Mouse (Mus musculus) G1E (cell line): ENCODE measurements around the gene Fance. TPM values are rescaled to one million over a fixed set of nuclear protein-coding genes. Genes with fewer than 3 reads are reported as not detected.

Source experiments
- ATAC-seq: 2 replicates; pipeline ENCODE4 v1.8.0; 2016; ENCODE audit warnings: mild to moderate bottlenecking; ENCODE audit not compliant: insufficient number of reproducible peaks, poor library complexity, low FRiP score, severe bottlenecking; ENCODE audit errors: extremely low read depth
- DNase-seq: peaks from one replicate; pipeline ENCODE4 v3.0.0; 2012; ENCODE audit warnings: low spot score
- H3K27me3 ChIP-seq: 2 replicates; pipeline ENCODE4 v1.6.1; 2012; ENCODE audit warnings: mild to moderate bottlenecking, low read length, inconsistent platforms; ENCODE audit not compliant: insufficient read depth
- H3K36me3 ChIP-seq: replicated peaks from 2 replicates; pipeline ENCODE3; 2012; ENCODE audit warnings: mild to moderate bottlenecking, inconsistent platforms
- H3K4me1 ChIP-seq: 2 replicates; pipeline ENCODE4 v1.6.1; 2012; ENCODE audit warnings: low read depth, low read length, inconsistent platforms, mixed read lengths; ENCODE audit not compliant: insufficient read depth
- H3K4me3 ChIP-seq: 2 replicates; pipeline ENCODE4 v1.5.1; 2012; ENCODE audit warnings: low read depth, mild to moderate bottlenecking, inconsistent platforms, low read length, moderate library complexity, mixed read lengths
- H3K9me3 ChIP-seq: replicated peaks from 2 replicates; pipeline ENCODE4 v1.6.1; 2012; ENCODE audit warnings: inconsistent platforms
- CTCF ChIP-seq: IDR thresholded peaks from 2 replicates; pipeline ENCODE4 v1.5.1; 2012; ENCODE audit warnings: low read depth, low read length, inconsistent platforms, mixed read lengths
- GATA1 ChIP-seq: IDR thresholded peaks from 2 replicates; pipeline ENCODE4 v1.6.1; 2012; ENCODE audit warnings: borderline replicate concordance, low read length, inconsistent platforms, mixed read lengths
- GATA2 ChIP-seq: IDR thresholded peaks from 2 replicates; pipeline ENCODE4 v1.6.1; 2012; ENCODE audit warnings: low read depth, low read length, inconsistent platforms, borderline replicate concordance
- POLR2AphosphoS5 ChIP-seq: IDR thresholded peaks from 2 replicates; pipeline ENCODE4 v1.6.1; 2012; ENCODE audit warnings: low read depth, low read length, inconsistent platforms; ENCODE audit not compliant: insufficient replicate concordance
- TAL1 ChIP-seq: conservative IDR thresholded peaks from 2 replicates; pipeline ENCODE4 v1.6.1; 2012; ENCODE audit warnings: low read depth, low read length, inconsistent platforms, mixed read lengths
- polyA plus RNA-seq: library from polyadenylated mRNA; stranded (reverse); fragments of >175 nt; gene quantifications from 2 replicates; pipeline ENCODE4 v1.2.3, GENCODE M21; 2012
- total RNA-seq, 2 experiments: library from RNA; stranded (forward) in 1 of 2; stranded (reverse) in 1 of 2; fragments of 200-1000 nt in 1 of 2; fragments of >200 nt in 1 of 2; fragmentation: Nextera tagmentation in 1 of 2; gene quantifications; 2 replicates each; pipeline ENCODE4 v1.2.3; 2014 to 2017

The Fance gene
- total and polyA plus RNA-seq, 3 experiments, result 33.9 to 79.0 (median 50.1) TPM

DNA sequence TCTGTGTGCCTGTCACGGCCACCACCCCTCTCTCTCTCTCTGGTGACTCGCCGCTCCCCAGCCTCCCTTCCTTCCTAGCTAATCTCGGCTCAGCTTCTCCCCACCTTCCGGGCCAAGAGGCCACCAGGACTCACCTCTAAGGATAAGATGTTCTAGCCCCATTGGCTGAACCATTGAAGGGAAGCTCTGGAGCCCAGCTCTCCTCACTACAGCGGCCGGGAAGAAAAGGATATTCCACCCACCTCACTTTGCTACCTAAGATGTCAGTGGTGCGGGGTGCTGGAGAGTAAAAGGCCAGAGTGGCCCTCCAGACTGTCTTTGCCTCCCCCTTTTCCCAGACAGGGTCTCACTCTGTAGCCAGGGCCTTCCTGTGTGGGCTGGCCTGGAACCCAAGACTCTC lies 51.8 kb downstream of the Fance start, which contains the start of gene Tulp1:
Gene Tulp1 (minus strand): TSS at position 101 of the 400 bp plus-strand sequence.
- Histone ChIP-seq H3K4me1 (peaks cover 24% of the 10 kb centered on the region), H3K9me3 (no peaks in the 10 kb centered on the region), H3K36me3 (no peaks in the 10 kb centered on the region), H3K4me3 (no peak within 1 kb of the TSS), H3K27me3 (peaks cover 63% of the 10 kb centered on the region)
- DNase-seq (no peak), ATAC-seq (no peak)
- TF ChIP-seq TAL1 (no peak), CTCF (no peak), POLR2AphosphoS5 (no peak), GATA1 (no peak), GATA2 (no peak)

DNA sequence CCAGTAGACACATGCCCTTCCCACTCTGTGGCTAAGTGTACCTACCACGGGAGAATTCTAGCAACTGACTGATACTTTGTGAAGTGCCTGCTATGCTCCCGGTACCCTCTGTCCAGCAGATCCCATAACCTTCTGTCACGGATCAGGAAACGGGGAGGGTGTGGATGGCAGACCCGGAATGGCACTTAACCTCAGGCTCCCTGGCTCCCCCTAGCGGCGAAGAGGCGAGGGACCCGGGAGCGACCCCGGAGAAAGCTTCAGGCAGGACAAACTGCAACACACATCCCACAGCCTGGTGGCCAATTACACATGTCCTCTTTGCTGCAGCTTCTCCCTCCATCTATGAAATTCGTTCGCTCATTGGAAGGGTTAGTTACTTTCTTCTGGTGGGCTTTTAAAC lies 55.1 kb downstream of the Fance start:
- H3K9me3 ChIP-seq, result no peaks in the 10 kb centered on the region
- H3K27me3 ChIP-seq, result peaks cover 41% of the 10 kb centered on the region
- no peak overlapping the region; the same call in 1 of the 2 replicates for H3K4me3 ChIP-seq
- H3K4me1 ChIP-seq, result peaks cover 18% of the 10 kb centered on the region
- no peaks in the 10 kb centered on the region for H3K36me3 ChIP-seq
- DNase-seq (peak; percentile 72), ATAC-seq (no peak)
- TF ChIP-seq GATA2, result no peak
- TF ChIP-seq TAL1, result no peak
- TF ChIP-seq GATA1, result no peak
- TF ChIP-seq POLR2AphosphoS5, result no peak
- TF ChIP-seq CTCF, result peak; percentile 97

DNA sequence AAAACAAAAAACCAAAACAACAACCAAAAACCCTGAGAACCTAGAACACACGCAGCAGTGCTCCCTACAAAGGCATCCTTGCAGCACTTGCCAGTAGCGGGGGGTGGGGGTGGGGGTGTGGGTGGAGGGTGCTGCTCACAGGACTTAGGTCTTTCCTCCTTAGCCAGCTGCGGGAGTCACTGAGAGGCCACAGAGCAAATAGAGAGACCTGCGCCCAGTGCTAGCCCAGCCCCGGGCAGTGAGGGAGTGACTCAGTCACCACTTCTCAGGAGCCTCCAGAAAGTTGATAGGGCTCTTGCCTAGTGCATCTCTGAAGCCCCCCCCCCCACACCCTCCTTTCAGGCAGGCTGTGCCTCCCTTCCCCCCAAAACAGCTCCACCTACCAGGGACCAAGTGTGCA lies 55.7 kb downstream of the Fance start:
- DNase-seq, result no peak
- Histone ChIP-seq H3K4me3 (no peak overlapping the region), H3K27me3 (peaks cover 38% of the 10 kb centered on the region), H3K9me3 (no peaks in the 10 kb centered on the region), H3K4me1 (peaks cover 21% of the 10 kb centered on the region), H3K36me3 (no peaks in the 10 kb centered on the region)
- ATAC-seq, result no peak
- TF ChIP-seq GATA2, result no peak
- no peak for TF ChIP-seq POLR2AphosphoS5
- no peak for TF ChIP-seq TAL1
- TF ChIP-seq GATA1, result no peak
- TF ChIP-seq CTCF, result no peak

DNA sequence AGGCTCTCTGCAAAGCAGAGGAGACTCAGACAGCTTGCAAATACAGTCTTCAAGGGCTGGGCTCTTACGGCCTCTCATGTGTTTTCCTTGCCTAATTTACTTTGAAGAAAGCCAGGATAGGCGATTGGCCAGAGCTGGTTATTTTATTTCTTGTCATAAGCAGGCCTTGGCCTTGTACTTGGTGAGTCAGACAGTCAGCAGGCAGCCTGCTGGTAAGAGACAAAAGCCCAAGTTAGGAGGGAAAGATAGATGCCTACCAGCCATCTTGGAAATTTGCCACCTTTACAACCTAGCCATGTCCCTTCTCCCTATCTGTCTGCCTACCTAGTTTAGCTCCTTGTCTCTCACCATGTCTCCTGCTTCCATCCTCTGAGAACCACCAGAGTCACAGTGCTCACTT lies 58.0 kb downstream of the Fance start:
- peaks cover 30% of the 10 kb centered on the region for H3K4me1 ChIP-seq
- peaks cover 34% of the 10 kb centered on the region for H3K27me3 ChIP-seq
- TF ChIP-seq GATA2 (no peak), CTCF (no peak), TAL1 (no peak), GATA1 (no peak), POLR2AphosphoS5 (no peak)
- H3K4me3 ChIP-seq, result no peak overlapping the region
- DNase-seq, result no peak
- no peak for ATAC-seq
- no peaks in the 10 kb centered on the region for H3K36me3 ChIP-seq
- no peaks in the 10 kb centered on the region for H3K9me3 ChIP-seq

DNA sequence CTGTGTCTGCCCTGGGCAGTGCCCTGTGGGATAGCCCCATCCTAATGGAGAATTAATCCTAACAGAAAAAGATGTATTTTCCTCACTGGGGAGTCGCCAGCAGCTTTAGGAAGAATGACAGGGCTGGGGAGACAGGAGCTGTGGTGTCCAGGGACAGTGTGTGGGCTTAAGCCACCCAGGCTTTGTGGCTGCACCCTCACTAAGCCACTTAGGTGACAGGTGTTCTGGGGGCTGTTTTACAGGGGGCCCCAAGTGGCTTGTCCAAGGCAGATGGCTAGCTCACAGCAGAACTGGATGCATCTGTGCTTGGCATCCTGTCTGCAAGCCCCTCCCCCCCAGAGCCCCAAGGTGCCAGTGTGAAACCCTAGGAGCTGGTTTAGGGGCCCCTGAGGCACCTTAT lies 58.6 kb downstream of the Fance start:
- H3K36me3 ChIP-seq, result no peaks in the 10 kb centered on the region
- no peak overlapping the region for H3K4me3 ChIP-seq
- no peaks in the 10 kb centered on the region for H3K9me3 ChIP-seq
- H3K27me3 ChIP-seq, result peaks cover 37% of the 10 kb centered on the region
- TF ChIP-seq GATA1 (no peak), GATA2 (no peak)
- peaks cover 30% of the 10 kb centered on the region for H3K4me1 ChIP-seq
- no peak for ATAC-seq
- no peak for DNase-seq

DNA sequence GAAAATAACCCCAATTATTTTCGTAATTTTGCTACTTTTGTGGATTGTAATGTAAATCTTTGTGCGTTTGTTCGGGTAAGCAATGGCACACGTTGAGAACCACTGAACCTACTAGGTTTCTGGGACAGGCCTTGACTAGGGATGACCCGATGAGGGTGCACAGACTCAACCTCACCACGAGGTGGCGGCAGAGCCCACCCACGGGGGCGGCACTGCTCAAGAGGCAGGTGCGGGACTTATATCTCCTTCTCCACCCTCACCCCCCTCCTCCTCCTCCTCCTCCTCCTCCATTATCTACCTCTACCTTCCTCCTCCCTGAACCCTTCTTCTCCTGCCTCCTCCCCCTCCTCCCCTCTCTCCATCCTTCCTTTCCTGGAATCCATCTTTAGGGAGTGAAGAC lies 60.5 kb downstream of the Fance start:
- H3K4me3 ChIP-seq, result no peak overlapping the region

DNA sequence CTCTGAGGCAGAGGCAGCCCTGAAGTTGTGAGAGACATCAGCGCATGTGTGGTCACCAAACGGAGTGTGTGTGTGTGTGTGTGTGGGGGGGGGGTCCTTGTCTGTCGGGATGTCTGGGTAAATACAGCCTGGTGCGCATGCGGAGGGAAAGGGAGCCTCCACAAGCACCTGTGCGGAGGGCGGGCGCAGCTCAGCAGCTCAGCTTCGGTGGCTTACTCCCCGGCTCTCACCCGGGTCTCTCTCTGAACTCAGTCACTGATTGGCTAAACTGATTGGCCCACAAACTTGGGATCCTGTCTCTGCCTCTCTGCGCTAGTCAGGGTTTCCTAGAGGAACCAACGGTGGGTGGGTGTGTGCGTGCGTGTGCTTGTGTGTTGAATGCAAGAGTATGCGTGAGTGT lies 61.2 kb downstream of the Fance start:
- no peaks in the 10 kb centered on the region for H3K36me3 ChIP-seq
- H3K9me3 ChIP-seq, result no peaks in the 10 kb centered on the region
- TF ChIP-seq CTCF (no peak), GATA2 (no peak), TAL1 (no peak), POLR2AphosphoS5 (no peak), GATA1 (no peak)
- DNase-seq, result no peak
- H3K4me1 ChIP-seq, result peaks cover 22% of the 10 kb centered on the region
- ATAC-seq, result no peak
- no peak overlapping the region for H3K4me3 ChIP-seq
- H3K27me3 ChIP-seq, result peaks cover 45% of the 10 kb centered on the region

More for the DNA sequence above, 60.5 kb downstream of the Fance start:
- H3K36me3 ChIP-seq, result no peaks in the 10 kb centered on the region
- no peaks in the 10 kb centered on the region for H3K9me3 ChIP-seq
- TF ChIP-seq TAL1 (no peak), POLR2AphosphoS5 (no peak), GATA2 (no peak), GATA1 (no peak), CTCF (peak; percentile 88)
- peak; percentile 74 for DNase-seq
- H3K4me1 ChIP-seq, result peaks cover 26% of the 10 kb centered on the region
- H3K27me3 ChIP-seq, result peaks cover 44% of the 10 kb centered on the region
- no peak; the same call in 1 of the 2 replicates for ATAC-seq
